ENCODE assay signal across 24 mouse cellular contexts in the genomic region with DNA sequence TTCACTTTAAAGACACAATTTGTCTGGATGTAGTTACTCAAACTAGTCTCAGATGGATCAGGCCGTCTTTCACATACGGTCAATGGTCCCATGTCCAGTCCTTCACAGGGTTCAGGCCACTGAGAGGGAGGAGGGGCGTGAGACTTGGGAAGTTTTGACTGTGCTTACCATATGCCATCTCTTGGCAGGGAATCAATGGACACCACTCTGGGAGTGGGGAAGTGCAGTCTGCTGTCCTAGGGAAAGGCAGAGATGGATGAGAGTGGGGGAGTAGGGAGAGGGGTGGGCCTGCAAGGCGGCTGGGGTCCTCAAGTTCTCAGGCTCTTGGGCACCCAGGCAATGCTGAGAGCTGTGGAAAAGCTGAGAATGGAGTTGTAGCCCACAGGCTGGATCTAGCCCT. TPM values are rescaled to one million over a fixed set of nuclear protein-coding genes. Genes with fewer than 3 reads are reported as not detected.
DNase-seq lines count a peak whose midpoint lies in the region; ATAC-seq lines count a peak whose summit lies in the region.
"Had no signal": no experiment of that assay in that cellular context is flagged by ENCODE, and none has a peak within 500 bp of the region (broad histone marks: within the 10 kb centered on the region; RNA-seq: fewer than 3 reads in every experiment).

No protein-coding gene starts in this region.

- no peaks in the 10 kb centered on the region for H3K36me3 ChIP-seq in hindbrain, embryonic 16.5 days (ENCODE audit: control insufficient read depth, insufficient read depth, low read length)
- no peaks in the 10 kb centered on the region for H3K36me3 ChIP-seq in hindbrain, embryonic 13.5 days
- no peaks in the 10 kb centered on the region for H3K36me3 ChIP-seq in midbrain, embryonic 12.5 days
- no peaks in the 10 kb centered on the region for H3K36me3 ChIP-seq in midbrain, embryonic 16.5 days (ENCODE audit: control insufficient read depth, insufficient read depth, low read length)
- H3K36me3 ChIP-seq: embryonic facial prominence, embryonic 10.5 days; forebrain, embryonic 12.5 days; heart, embryonic 15.5 days had no signal

- H3K9me3 ChIP-seq in hindbrain, embryonic 16.5 days (ENCODE audit: control insufficient read depth, low read length), result no peaks in the 10 kb centered on the region
- H3K9me3 ChIP-seq in hindbrain, embryonic 13.5 days, result no peaks in the 10 kb centered on the region
- no peaks in the 10 kb centered on the region for H3K9me3 ChIP-seq in midbrain, embryonic 12.5 days
- no peaks in the 10 kb centered on the region for H3K9me3 ChIP-seq in midbrain, embryonic 16.5 days (replicated peaks; ENCODE audit: control insufficient read depth, low read length, poor library complexity, severe bottlenecking)
- H3K9me3 ChIP-seq: embryonic facial prominence, embryonic 10.5 days; forebrain, embryonic 12.5 days; heart, embryonic 15.5 days had no signal

- no peak overlapping the region for H3K27ac ChIP-seq in hindbrain, embryonic 16.5 days (ENCODE audit: low read depth, low read length)
- no peak overlapping the region for H3K27ac ChIP-seq in hindbrain, embryonic 13.5 days
- H3K27ac ChIP-seq in midbrain, embryonic 12.5 days (replicated peaks), result no peak overlapping the region
- no peak overlapping the region for H3K27ac ChIP-seq in midbrain, embryonic 16.5 days (ENCODE audit: low read length)
- H3K27ac ChIP-seq: embryonic facial prominence, embryonic 10.5 days; forebrain, embryonic 12.5 days; heart, adult 2 months; heart, embryonic 15.5 days had no signal

- no peaks in the 10 kb centered on the region for H3K4me1 ChIP-seq in hindbrain, embryonic 16.5 days (ENCODE audit: control insufficient read depth, insufficient read depth, low read depth, low read length)
- no peaks in the 10 kb centered on the region for H3K4me1 ChIP-seq in hindbrain, embryonic 13.5 days (replicated peaks)
- H3K4me1 ChIP-seq in midbrain, embryonic 12.5 days, result no peaks in the 10 kb centered on the region
- no peaks in the 10 kb centered on the region for H3K4me1 ChIP-seq in midbrain, embryonic 16.5 days (ENCODE audit: control insufficient read depth, insufficient read depth, low read length)
- H3K4me1 ChIP-seq: embryonic facial prominence, embryonic 10.5 days; forebrain, embryonic 12.5 days; heart, embryonic 15.5 days had no signal

- no peak overlapping the region for H3K9ac ChIP-seq in hindbrain, embryonic 16.5 days (ENCODE audit: low read depth, low read length)
- no peak overlapping the region for H3K9ac ChIP-seq in hindbrain, embryonic 13.5 days
- no peak overlapping the region for H3K9ac ChIP-seq in midbrain, embryonic 12.5 days (replicated peaks)
- H3K9ac ChIP-seq in midbrain, embryonic 16.5 days (ENCODE audit: low read depth, low read length), result no peak overlapping the region
- H3K9ac ChIP-seq: forebrain, embryonic 12.5 days; heart, embryonic 15.5 days had no signal

- H3K27me3 ChIP-seq in hindbrain, embryonic 16.5 days (replicated peaks; ENCODE audit: control insufficient read depth, insufficient read depth, low read length), result no peaks in the 10 kb centered on the region
- no peaks in the 10 kb centered on the region for H3K27me3 ChIP-seq in hindbrain, embryonic 13.5 days
- H3K27me3 ChIP-seq in midbrain, embryonic 12.5 days, result no peaks in the 10 kb centered on the region
- no peaks in the 10 kb centered on the region for H3K27me3 ChIP-seq in midbrain, embryonic 16.5 days (ENCODE audit: control insufficient read depth, insufficient read depth, low read depth, low read length)
- H3K27me3 ChIP-seq: CH12.LX; forebrain, embryonic 12.5 days; heart, embryonic 15.5 days had no signal

- peak; percentile 86 for ATAC-seq in hindbrain, embryonic 16.5 days
- ATAC-seq in hindbrain, embryonic 13.5 days (ENCODE audit: low FRiP score), result no peak
- ATAC-seq in midbrain, embryonic 12.5 days (ENCODE audit: low FRiP score, low read depth), result 0 out of 2 replicates have a peak, but pooled peaks have one; percentile 23
- no peak for ATAC-seq in midbrain, embryonic 16.5 days
- 0 out of 2 replicates have a peak, but pooled peaks have one; percentile 25 for ATAC-seq in erythroid progenitor cell, adult 5-6 weeks (replicated peaks; ENCODE audit: low FRiP score, poor library complexity, severe bottlenecking)
- ATAC-seq: forebrain, embryonic 16.5 days; intestine, embryonic 16.5 days had no signal

- no peak overlapping the region for H3K4me2 ChIP-seq in hindbrain, embryonic 16.5 days (ENCODE audit: low read length)
- no peak overlapping the region for H3K4me2 ChIP-seq in hindbrain, embryonic 13.5 days
- no peak overlapping the region for H3K4me2 ChIP-seq in midbrain, embryonic 12.5 days (replicated peaks)
- no peak overlapping the region for H3K4me2 ChIP-seq in midbrain, embryonic 16.5 days (ENCODE audit: low read length)
- H3K4me2 ChIP-seq: forebrain, embryonic 12.5 days; heart, embryonic 11.5 days; heart, embryonic 15.5 days had no signal

- no peak overlapping the region for H3K4me3 ChIP-seq in hindbrain, embryonic 16.5 days (ENCODE audit: low read length)
- no peak overlapping the region for H3K4me3 ChIP-seq in hindbrain, embryonic 13.5 days
- no peak overlapping the region for H3K4me3 ChIP-seq in midbrain, embryonic 12.5 days
- H3K4me3 ChIP-seq in midbrain, embryonic 16.5 days (ENCODE audit: low read depth, low read length), result no peak overlapping the region
- H3K4me3 ChIP-seq: embryonic facial prominence, embryonic 10.5 days; erythroblast, embryonic 14.5 days; forebrain, embryonic 12.5 days; heart, adult 2 months; heart, embryonic 15.5 days had no signal

- WGBS in hindbrain, embryonic 16.5 days, result 87% methylated on average over 4 of the region's 4 CpGs
- WGBS in hindbrain, embryonic 13.5 days, result 83% methylated on average over 4 of the region's 4 CpGs
- 95% methylated on average over 4 of the region's 4 CpGs for WGBS in midbrain, embryonic 12.5 days
- WGBS in midbrain, embryonic 16.5 days, result 82% methylated on average over 4 of the region's 4 CpGs

- DNase-seq in cerebellum, postnatal 14 days, result peak; percentile 40 to 72
- DNase-seq in cerebellum, adult 9-11 months, result no peak
- DNase-seq: adrenal gland, adult 2 months; adrenal gland, postnatal 25 days; cerebellum, adult 11 months; gastrocnemius, postnatal 14 days; heart, adult 2 months; heart, postnatal 14 days; kidney, adult 2 months had no signal

RNA-seq across cellular contexts. Expression of gene Ifi202b, which starts 12.5 kb away (rescaled TPM):
- polyA plus RNA-seq in hindbrain, embryonic 16.5 days (2015; fragmentation: Nextera tagmentation; extraction: Ambion mirVana), result 0.11 TPM in 1 of 2 replicates, not detected in the other
- not detected in 2 replicates for polyA plus RNA-seq in hindbrain, embryonic 13.5 days (2015; fragmentation: Nextera tagmentation; extraction: Ambion mirVana)
- polyA plus RNA-seq in midbrain, embryonic 12.5 days (2016; fragmentation: Nextera tagmentation; extraction: Ambion mirVana), result not detected in 2 replicates
- polyA plus RNA-seq in midbrain, embryonic 16.5 days (2015; fragmentation: Nextera tagmentation; extraction: Ambion mirVana), result 0.10 TPM in 1 of 2 replicates, not detected in the other
- total RNA-seq in erythroid progenitor cell, adult 5-6 weeks (2015; ENCODE audit: low replicate concordance), result not detected in 2 replicates
- not detected in 2 replicates for total RNA-seq in erythroid progenitor cell, adult 5-6 weeks (2017; ENCODE audit: low replicate concordance)
- total RNA-seq: adrenal gland, adult 2 months; adrenal gland, postnatal 25 days; CH12.LX; gastrocnemius, adult 18-20 months; gastrocnemius, postnatal 14 days; heart, adult 2 months; heart, postnatal 14 days; hematopoietic stem cell, adult 5-6 weeks had no signal
- polyA plus RNA-seq: adrenal gland, adult 2 months; embryonic facial prominence, embryonic 10.5 days; erythroblast, embryonic 14.5 days; forebrain, embryonic 12.5 days; forebrain, embryonic 16.5 days; heart, adult 2 months; heart, embryonic 11.5 days; intestine, embryonic 16.5 days; kidney, adult 2 months had no signal

RNA-seq across cellular contexts. Expression of gene Ifi205, which starts 36.6 kb away (rescaled TPM):
- polyA plus RNA-seq in hindbrain, embryonic 16.5 days (2015; fragmentation: Nextera tagmentation; extraction: Ambion mirVana), result not detected in 2 replicates
- polyA plus RNA-seq in hindbrain, embryonic 13.5 days (2015; fragmentation: Nextera tagmentation; extraction: Ambion mirVana), result 0.12 TPM in 1 of 2 replicates, not detected in the other
- 0.10 and 0.21 TPM in 2 replicates for polyA plus RNA-seq in midbrain, embryonic 12.5 days (2016; fragmentation: Nextera tagmentation; extraction: Ambion mirVana)
- polyA plus RNA-seq in midbrain, embryonic 16.5 days (2015; fragmentation: Nextera tagmentation; extraction: Ambion mirVana), result not detected in 2 replicates
- total RNA-seq in erythroid progenitor cell, adult 5-6 weeks (2015; ENCODE audit: low replicate concordance), result 1.3 and 4.7 TPM in 2 replicates
- total RNA-seq in erythroid progenitor cell, adult 5-6 weeks (2017; ENCODE audit: low replicate concordance), result 5.5 TPM in 1 of 2 replicates, not detected in the other
- polyA plus RNA-seq: embryonic facial prominence, embryonic 10.5 days; erythroblast, embryonic 14.5 days; forebrain, embryonic 12.5 days; forebrain, embryonic 16.5 days had no signal

RNA-seq across cellular contexts. Expression of gene Olfr433, which starts 45.5 kb away (rescaled TPM):
- polyA plus RNA-seq in hindbrain, embryonic 16.5 days (2015; fragmentation: Nextera tagmentation; extraction: Ambion mirVana), result not detected in 2 replicates
- polyA plus RNA-seq in hindbrain, embryonic 13.5 days (2015; fragmentation: Nextera tagmentation; extraction: Ambion mirVana), result not detected in 2 replicates
- not detected in 2 replicates for polyA plus RNA-seq in midbrain, embryonic 12.5 days (2016; fragmentation: Nextera tagmentation; extraction: Ambion mirVana)
- not detected in 2 replicates for polyA plus RNA-seq in midbrain, embryonic 16.5 days (2015; fragmentation: Nextera tagmentation; extraction: Ambion mirVana)
- total RNA-seq in erythroid progenitor cell, adult 5-6 weeks (2015; ENCODE audit: low replicate concordance), result not detected in 2 replicates
- not detected in 2 replicates for total RNA-seq in erythroid progenitor cell, adult 5-6 weeks (2017; ENCODE audit: low replicate concordance)
- total RNA-seq: adrenal gland, adult 2 months; adrenal gland, postnatal 25 days; gastrocnemius, adult 18-20 months; gastrocnemius, postnatal 14 days; heart, adult 2 months; heart, postnatal 14 days; hematopoietic stem cell, adult 5-6 weeks had no signal
- polyA plus RNA-seq: embryonic facial prominence, embryonic 10.5 days; erythroblast, embryonic 14.5 days; forebrain, embryonic 16.5 days; heart, embryonic 11.5 days; heart, embryonic 15.5 days; intestine, embryonic 16.5 days had no signal

RNA-seq across cellular contexts. Expression of gene Ifi203, which starts 52.5 kb away (rescaled TPM):
- polyA plus RNA-seq in hindbrain, embryonic 16.5 days (2015; fragmentation: Nextera tagmentation; extraction: Ambion mirVana), result 0.65 and 1.2 TPM in 2 replicates
- polyA plus RNA-seq in hindbrain, embryonic 13.5 days (2015; fragmentation: Nextera tagmentation; extraction: Ambion mirVana), result 0.40 and 0.65 TPM in 2 replicates
- 0.19 and 0.41 TPM in 2 replicates for polyA plus RNA-seq in midbrain, embryonic 12.5 days (2016; fragmentation: Nextera tagmentation; extraction: Ambion mirVana)
- polyA plus RNA-seq in midbrain, embryonic 16.5 days (2015; fragmentation: Nextera tagmentation; extraction: Ambion mirVana), result 0.35 and 0.47 TPM in 2 replicates
- total RNA-seq in erythroid progenitor cell, adult 5-6 weeks (2015; ENCODE audit: low replicate concordance), result 25.2 and 30.6 TPM in 2 replicates
- 7.5 and 8.6 TPM in 2 replicates for total RNA-seq in erythroid progenitor cell, adult 5-6 weeks (2017; ENCODE audit: low replicate concordance)
- polyA plus RNA-seq: embryonic facial prominence, embryonic 10.5 days; erythroblast, embryonic 14.5 days had no signal

RNA-seq across cellular contexts. Expression of gene Mndal, which starts 52.7 kb away (rescaled TPM):
- polyA plus RNA-seq in hindbrain, embryonic 16.5 days (2015; fragmentation: Nextera tagmentation; extraction: Ambion mirVana), result 1.3 and 2.0 TPM in 2 replicates
- 1.0 and 1.3 TPM in 2 replicates for polyA plus RNA-seq in hindbrain, embryonic 13.5 days (2015; fragmentation: Nextera tagmentation; extraction: Ambion mirVana)
- 0.23 and 0.84 TPM in 2 replicates for polyA plus RNA-seq in midbrain, embryonic 12.5 days (2016; fragmentation: Nextera tagmentation; extraction: Ambion mirVana)
- 1.1 and 1.2 TPM in 2 replicates for polyA plus RNA-seq in midbrain, embryonic 16.5 days (2015; fragmentation: Nextera tagmentation; extraction: Ambion mirVana)
- total RNA-seq in erythroid progenitor cell, adult 5-6 weeks (2015; ENCODE audit: low replicate concordance), result 54.8 and 103 TPM in 2 replicates
- 12.8 and 34.0 TPM in 2 replicates for total RNA-seq in erythroid progenitor cell, adult 5-6 weeks (2017; ENCODE audit: low replicate concordance)
- polyA plus RNA-seq: embryonic facial prominence, embryonic 10.5 days; erythroblast, embryonic 14.5 days had no signal

Comparison
In these comparisons a context has a peak if more than half of its experiments do, and no peak if none do; other contexts are left out.
1. ATAC-seq: peak in hindbrain, embryonic 16.5 days (single experiment), midbrain, embryonic 12.5 days (single experiment) and erythroid progenitor cell, adult 5-6 weeks (single experiment); none in hindbrain, embryonic 13.5 days (single experiment) and midbrain, embryonic 16.5 days (single experiment).